Mouse (Mus musculus) spleen, adult 2 months (tissue): Measurements from ENCODE around the gene Kalrn. TPM values are rescaled to one million over a fixed set of nuclear protein-coding genes. Genes with fewer than 3 reads are reported as not detected.

Source experiments
- DNase-seq, 2 experiments: peaks; one replicate each; pipeline versions ENCODE4 v3.0.0 to v3.0.0-alpha.2; 2012 to 2021; ENCODE audit warnings: low spot score in 2 of 2, low read depth in 1 of 2
- H3K27ac ChIP-seq: fragments of 200-500 bp; 2 replicates; pipeline ENCODE4 v1.5.1; 2012; ENCODE audit warnings: low read length, inconsistent platforms; ENCODE audit not compliant: insufficient read depth
- H3K27me3 ChIP-seq: fragments of 200-500 bp; 2 replicates; pipeline ENCODE4 v1.6.1; 2012; ENCODE audit warnings: mild to moderate bottlenecking, moderate library complexity, low read length, inconsistent platforms; ENCODE audit not compliant: control insufficient read depth, insufficient read depth
- H3K36me3 ChIP-seq: fragments of 200-500 bp; 2 replicates; pipeline ENCODE4 v1.6.1; 2012; ENCODE audit warnings: mild to moderate bottlenecking, low read length, inconsistent platforms; ENCODE audit not compliant: control insufficient read depth, insufficient read depth
- H3K4me1 ChIP-seq: fragments of 200-500 bp; 2 replicates; pipeline ENCODE4 v1.6.1; 2011; ENCODE audit warnings: inconsistent platforms; ENCODE audit not compliant: control insufficient read depth, insufficient read depth, insufficient read length
- H3K4me3 ChIP-seq: fragments of 200-500 bp; 2 replicates; pipeline ENCODE4 v1.5.1; 2011; ENCODE audit warnings: mild to moderate bottlenecking, inconsistent platforms; ENCODE audit not compliant: insufficient read depth, insufficient read length; ENCODE audit errors: extremely low read depth
- CTCF ChIP-seq: fragments of 200-500 bp; IDR thresholded peaks from 2 replicates; pipeline ENCODE4 v1.5.1; 2011; ENCODE audit warnings: mild to moderate bottlenecking, inconsistent platforms; ENCODE audit not compliant: insufficient read depth, insufficient read length, insufficient replicate concordance; ENCODE audit errors: extremely low read depth
- POLR2A ChIP-seq: fragments of 200-500 bp; IDR thresholded peaks from 2 replicates; pipeline ENCODE4 v1.6.1; 2011; ENCODE audit warnings: low read depth, low read length, inconsistent platforms
- WGBS: fragments of 180-500 bp; shearing (Covaris S2); methylation state at CpG from one replicate; pipeline ENCODE4 v1.1.7; 2018; 5-methylcytosine and 5-hydroxymethylcytosine counted together
- polyA plus RNA-seq: library from polyadenylated mRNA; depleted of rRNA; stranded (reverse); fragments of >200 nt; gene quantifications from 2 replicates; pipeline ENCODE4 v1.2.3, GENCODE M21; 2012

The Kalrn gene
- polyA plus RNA-seq, 1 experiment, result 7.6 TPM

DNA sequence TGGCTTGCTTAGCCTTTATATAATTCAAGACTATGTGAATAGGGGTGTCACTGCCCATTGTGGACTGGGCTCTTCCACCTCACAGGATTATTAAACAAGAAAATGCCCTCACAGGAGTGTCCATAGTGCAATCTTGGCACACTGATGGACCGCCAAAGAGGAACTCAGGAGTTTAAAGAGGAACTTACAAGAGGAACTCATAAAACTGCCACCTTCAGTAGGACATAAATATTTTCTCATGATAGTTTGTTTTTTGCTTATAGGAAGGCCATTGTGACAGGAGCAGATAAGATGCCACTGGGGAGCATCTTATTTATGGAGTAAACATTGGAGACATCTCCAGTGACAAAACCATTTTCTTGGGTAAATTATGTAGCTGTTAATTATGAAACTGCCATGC, 618.5 kb downstream of the Kalrn start:
- H3K27me3 ChIP-seq, result no peaks in the 10 kb centered on the region
- peaks cover 4% of the 10 kb centered on the region; the same call in 1 of the 2 replicates for H3K4me1 ChIP-seq
- no peak for TF ChIP-seq CTCF
- TF ChIP-seq POLR2A, result no peak
- 26% methylated on average over 1 of the region's 1 CpGs for WGBS
- no peak for DNase-seq
- no peak overlapping the region for H3K4me3 ChIP-seq
- H3K36me3 ChIP-seq, result peaks cover 15% of the 10 kb centered on the region
- no peak overlapping the region for H3K27ac ChIP-seq

- H3K27ac ChIP-seq, result no peak overlapping the region
- DNase-seq, result no peak
- no peak for TF ChIP-seq CTCF
- no peak for TF ChIP-seq POLR2A
- peaks cover 4% of the 10 kb centered on the region; the same call in 1 of the 2 replicates for H3K4me1 ChIP-seq
- 86% methylated on average over 4 of the region's 4 CpGs for WGBS
- H3K27me3 ChIP-seq, result no peaks in the 10 kb centered on the region
- no peak overlapping the region for H3K4me3 ChIP-seq
- H3K36me3 ChIP-seq, result peaks cover 12% of the 10 kb centered on the region
Observed at GRCm38 (mm10) chr16:33953008-33953407, 620.3 kb downstream of the Kalrn start.

DNA sequence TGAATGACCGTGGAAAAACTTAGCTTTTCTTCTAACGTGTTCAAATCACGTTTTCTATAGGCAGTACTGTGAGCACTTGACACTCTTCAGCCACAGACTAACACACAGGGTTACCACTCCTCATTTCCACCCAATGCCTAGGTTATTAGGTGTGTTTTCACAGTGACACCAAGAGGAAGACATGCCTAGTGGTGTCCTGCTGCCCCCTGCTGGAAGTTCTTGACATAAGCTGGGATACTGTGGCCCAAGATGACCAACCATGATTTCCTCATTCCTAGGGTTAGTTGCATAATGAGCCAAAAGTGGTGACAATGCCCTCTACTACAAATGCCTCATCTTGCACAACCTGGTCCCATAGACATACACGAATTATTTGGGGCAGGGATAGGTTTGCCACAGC, 622.5 kb downstream of the Kalrn start:
- H3K27ac ChIP-seq, result no peak overlapping the region
- peaks cover 4% of the 10 kb centered on the region; the same call in 1 of the 2 replicates for H3K4me1 ChIP-seq
- no peak overlapping the region for H3K4me3 ChIP-seq
- TF ChIP-seq CTCF, result peak; percentile 77; the same call in 1 of the 2 replicates
- TF ChIP-seq POLR2A, result no peak
- H3K36me3 ChIP-seq, result peaks cover 6% of the 10 kb centered on the region
- no peaks in the 10 kb centered on the region for H3K27me3 ChIP-seq
- DNase-seq, result peak; percentile 49 to 78
- WGBS, result 22% methylated on average over 4 of the region's 4 CpGs

GRCm38 (mm10) chr16:33950386-33950785, 622.9 kb downstream of the Kalrn start:
- no peak for DNase-seq
- WGBS, result 82% methylated on average over 6 of the region's 6 CpGs
- Histone ChIP-seq H3K27ac (no peak overlapping the region), H3K36me3 (peaks cover 4% of the 10 kb centered on the region), H3K4me3 (no peak overlapping the region), H3K4me1 (0 out of 2 replicates have a peak, but pooled peaks cover under 1% of the 10 kb centered on the region), H3K27me3 (no peaks in the 10 kb centered on the region)
- TF ChIP-seq CTCF, result no peak
- TF ChIP-seq POLR2A, result no peak

- H3K27ac ChIP-seq, result no peak overlapping the region
- no peaks in the 10 kb centered on the region for H3K4me1 ChIP-seq
- DNase-seq, result no peak
- no peaks in the 10 kb centered on the region for H3K27me3 ChIP-seq
- WGBS, result 87% methylated on average over 17 of the region's 17 CpGs
- no peak overlapping the region for H3K4me3 ChIP-seq
- no peak for TF ChIP-seq CTCF
- no peak for TF ChIP-seq POLR2A
- no peaks in the 10 kb centered on the region for H3K36me3 ChIP-seq
Observed at GRCm38 (mm10) chr16:33947664-33948571, 625.4 kb downstream of the Kalrn start.

GRCm38 (mm10) chr16:33946021-33946420, 627.3 kb downstream of the Kalrn start:
- Histone ChIP-seq H3K4me3 (no peak overlapping the region), H3K36me3 (no peaks in the 10 kb centered on the region), H3K4me1 (no peaks in the 10 kb centered on the region), H3K27me3 (no peaks in the 10 kb centered on the region), H3K27ac (no peak overlapping the region)
- no peak for DNase-seq
- WGBS, result 87% methylated on average over 7 of the region's 7 CpGs
- TF ChIP-seq POLR2A (no peak), CTCF (no peak)

DNA sequence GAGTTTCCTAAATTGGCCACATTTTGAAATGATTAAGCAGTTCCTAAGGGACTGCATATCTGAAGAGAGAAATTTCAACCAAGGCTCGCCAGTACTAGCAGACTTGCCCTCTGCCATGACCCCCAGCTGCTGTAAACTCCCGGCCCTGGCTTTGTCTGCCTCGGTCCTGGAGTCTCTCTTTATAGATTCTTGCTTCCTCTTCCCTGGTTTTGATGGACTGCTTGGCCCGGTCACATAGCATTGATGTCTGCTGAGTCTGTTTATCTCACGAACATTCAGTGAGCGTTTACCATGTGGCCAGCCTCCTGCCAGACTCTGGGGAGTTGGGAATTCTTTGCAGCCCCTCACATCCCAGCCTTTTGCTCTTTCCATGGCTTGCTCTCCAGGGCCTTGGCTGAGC, 628.6 kb downstream of the Kalrn start:
- WGBS, result 70% methylated on average over 6 of the region's 6 CpGs
- Histone ChIP-seq H3K27me3 (no peaks in the 10 kb centered on the region), H3K4me1 (no peaks in the 10 kb centered on the region), H3K36me3 (no peaks in the 10 kb centered on the region), H3K27ac (no peak overlapping the region), H3K4me3 (no peak overlapping the region)
- TF ChIP-seq POLR2A (no peak), CTCF (no peak)
- no peak for DNase-seq
